Mouse (Mus musculus) embryo, embryonic 10.5 days (tissue): ENCODE measurements around the gene Maml1.

Experiments used
- DNase-seq: peaks from one replicate; pipeline ENCODE4 v3.0.0-alpha.2; 2015; ENCODE audit warnings: low spot score

The Maml1 gene

DNA sequence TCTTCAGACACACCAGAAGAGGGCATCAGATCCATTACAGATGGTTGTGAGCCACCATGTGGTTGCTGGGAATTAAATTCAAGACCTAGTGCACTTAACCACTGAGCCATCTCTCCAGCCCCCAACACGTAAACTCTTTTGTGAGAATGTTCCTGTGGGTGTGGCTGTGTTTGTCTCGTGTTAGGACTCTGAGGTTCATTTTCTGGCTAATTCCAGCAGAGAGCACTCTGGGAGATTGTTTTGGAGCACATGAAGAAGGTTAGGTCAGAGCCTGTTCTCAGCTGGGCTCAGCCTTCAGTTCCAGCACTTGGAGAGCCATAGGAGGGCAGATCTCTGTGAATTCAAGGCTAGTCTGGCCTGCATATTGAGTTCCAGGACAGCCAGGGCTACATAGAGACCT, 72.3 kb downstream of the Maml1 start:
- DNase-seq, result no peak

DNA sequence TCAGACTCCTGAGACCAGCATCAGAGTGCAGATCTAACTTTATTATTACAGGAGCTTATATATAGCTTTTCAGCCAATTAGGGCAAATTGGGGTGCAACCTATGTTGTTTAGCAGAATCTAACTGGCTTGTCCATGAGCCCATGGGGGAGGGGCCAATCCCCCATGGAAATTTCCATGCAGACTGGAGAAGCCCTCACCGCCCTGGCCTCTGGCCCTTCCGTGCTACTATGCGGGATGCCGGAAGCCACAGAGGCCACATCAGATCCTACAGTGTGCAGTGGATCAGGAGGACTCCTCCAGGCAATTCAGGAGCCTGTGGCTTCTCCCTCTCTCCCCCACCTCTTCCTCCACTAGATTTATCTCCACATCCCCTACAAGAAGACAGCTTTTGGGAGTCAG, 74.3 kb downstream of the Maml1 start:
- no peak for DNase-seq

DNA sequence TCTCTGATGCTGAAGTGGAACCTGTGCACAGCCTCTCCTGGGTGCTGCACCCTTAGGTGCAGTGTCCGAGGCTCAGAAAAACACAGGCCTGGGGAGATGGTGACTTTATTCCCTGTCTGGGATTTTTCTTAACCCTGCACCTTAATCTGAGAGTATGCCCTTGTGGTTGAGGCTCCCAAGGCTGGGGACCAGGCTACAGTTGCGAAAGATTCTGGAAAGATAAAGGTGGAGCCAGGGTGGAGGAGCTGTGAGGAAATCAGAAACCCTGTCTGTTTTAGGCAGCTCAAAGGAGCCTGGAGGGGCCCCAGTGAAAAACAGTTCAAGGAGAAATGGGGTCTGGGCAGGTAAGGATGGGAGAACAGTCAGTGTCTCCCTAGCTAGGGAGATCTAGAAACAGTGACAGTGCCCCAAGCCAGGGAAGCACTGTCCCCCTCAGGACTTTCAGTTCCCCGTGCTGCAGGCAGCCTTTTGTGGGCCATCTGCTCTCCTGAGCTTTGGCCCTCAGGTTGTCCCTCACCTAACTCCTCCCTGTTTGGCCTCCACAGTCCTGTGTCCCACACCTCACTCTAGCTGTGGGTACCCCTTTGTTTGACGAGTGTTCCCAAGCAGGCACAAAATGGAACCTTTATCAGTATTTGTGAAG, 75.3 kb downstream of the Maml1 start:
- DNase-seq, result no peak

DNA sequence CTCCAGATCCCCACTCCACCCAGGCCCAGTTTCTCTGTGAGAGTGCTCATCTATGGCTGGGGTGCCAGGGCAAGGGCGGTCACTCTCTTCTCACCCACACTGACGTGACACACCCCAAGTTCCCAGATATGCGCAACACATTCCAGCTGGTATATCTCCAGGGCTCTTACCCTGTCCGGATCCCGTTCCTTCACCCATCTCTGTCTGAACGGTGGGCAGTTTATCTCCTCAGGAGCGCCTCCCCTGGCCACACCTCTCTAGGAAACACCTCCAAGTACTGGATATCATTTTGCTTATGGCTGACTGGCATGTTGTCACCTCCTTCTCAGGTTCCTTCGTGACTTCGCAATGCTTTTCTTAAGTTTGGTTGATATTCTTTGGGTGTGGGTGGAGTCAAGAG, 76.5 kb downstream of the Maml1 start:
- DNase-seq, result peak; percentile 14

DNA sequence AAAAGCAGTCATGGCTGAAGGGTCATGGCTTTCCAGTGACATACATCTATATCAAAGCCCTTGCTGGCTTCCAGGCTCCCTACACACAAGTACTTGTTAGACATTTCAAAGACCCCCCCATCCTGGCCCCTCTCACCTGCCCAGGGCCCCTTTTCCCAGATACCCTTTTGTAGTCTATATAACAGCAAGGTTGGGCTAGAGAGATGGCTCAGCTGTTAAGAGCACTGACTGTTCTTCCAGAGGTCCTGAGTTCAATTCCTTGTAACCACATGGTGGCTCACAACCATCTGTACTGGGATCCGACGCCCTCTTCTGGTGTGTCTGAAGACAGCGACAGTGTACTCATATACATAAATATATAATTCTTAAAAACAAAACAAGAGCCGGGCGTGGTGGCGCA, 77.5 kb downstream of the Maml1 start:
- no peak for DNase-seq

DNA sequence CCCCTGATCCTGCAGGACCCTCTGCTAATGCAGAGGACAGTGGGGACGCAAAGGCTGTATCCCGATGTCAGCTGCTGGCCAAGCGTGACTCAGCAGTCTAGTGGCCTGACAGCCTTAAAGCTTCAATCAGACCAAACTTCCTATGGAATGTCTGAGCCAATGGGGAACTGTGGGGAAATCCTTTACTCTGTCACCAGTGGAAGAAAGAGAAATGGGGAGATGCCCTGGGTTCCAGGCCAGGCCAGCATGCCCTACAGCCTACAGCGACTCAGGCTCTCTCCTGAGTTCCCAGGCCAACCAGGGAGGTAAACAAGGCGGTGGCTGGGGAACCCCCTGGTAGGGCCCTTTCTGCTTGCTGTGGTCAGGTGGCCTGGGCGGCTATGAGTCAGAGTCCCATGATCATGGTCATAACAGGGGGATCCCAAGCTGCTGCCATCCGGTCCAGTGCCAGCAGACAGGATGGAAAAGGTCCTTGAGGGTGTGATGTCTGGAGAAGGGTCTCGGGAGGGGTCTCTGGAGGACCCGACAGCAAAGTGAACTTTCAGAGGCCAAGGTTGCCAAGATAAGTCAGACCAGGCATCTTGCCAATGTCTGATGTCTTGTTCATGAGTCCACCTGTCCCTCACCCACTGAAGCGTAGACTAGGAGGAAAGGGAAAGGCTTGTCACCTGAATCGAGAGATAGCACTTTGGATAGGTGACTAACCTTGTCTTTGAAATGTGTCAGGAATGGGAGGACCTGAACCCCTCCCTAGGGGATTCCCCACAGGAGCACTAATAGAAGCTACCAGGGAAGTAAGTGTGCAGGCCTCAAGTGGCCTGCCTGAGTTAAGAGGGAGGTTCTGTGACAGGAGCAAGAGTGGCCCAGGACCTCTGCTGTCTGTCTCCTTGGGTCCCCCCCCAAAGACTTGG, 79.0 kb downstream of the Maml1 start:
- DNase-seq, result no peak

DNA sequence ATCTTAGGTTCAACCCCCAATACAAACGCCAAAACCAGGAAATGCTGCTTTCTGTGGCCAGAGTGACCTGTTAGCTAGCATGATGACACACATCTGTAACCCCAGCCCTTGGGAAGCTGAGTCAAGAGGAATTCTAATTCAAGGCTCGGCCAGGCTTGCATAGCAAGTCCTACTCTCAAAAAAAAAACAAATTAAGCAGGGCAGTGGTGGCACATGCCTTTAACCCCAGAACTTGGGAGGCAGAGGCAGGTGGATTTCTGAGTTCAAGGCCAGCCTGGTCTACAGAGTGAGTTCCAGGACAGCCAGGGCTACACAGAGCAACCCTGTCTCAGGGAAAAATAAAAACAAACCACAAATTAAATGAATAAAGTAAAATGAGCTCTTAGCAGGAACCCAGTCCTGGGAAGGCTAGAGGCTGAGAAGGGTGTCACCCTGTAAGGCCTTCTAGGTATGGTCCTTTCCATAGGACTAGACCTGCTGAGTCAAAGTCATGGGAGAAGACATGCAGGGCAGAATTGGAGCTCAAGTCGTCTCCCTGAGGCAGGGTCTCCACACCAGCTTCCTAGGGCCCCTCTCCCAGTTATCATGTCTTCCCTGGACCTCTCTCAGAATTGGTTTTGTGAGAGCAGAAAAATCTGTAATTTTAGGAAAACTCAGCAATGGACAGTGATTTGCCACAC, 79.9 kb downstream of the Maml1 start:
- no peak for DNase-seq

DNA sequence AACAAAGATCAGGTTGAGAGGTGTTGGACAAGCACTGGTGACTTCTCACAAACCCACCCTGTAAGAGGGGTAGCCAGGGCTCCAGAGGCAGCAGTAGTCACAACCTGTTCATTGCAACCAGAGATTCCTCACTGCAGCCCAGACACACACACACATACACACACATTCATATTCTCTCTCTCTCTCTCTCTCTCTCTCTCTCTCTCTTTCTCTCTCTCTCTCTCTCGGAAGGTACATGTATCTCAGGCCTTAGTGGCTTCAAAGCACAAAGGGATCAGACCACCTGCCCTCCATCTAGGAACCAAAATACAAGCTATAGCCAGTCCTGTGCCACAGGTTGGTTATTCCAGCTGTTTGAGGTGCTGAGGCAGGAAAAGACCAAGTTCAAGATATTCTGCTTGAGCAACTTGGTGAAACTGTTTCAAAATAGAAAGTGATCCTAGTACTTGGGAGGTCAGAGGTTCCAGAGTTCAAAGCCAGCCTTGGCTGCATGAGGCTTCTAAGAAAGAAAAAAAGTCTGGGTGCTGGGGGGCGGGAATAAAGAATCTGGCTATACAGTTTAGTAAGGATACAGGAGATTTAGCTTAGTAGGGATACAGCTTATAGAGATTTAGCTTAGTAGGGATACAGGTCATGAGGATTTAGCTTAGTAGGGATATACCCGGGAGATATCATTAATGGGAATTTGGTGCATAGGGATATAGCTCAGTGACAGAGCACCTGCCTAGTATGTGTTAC, 80.6 kb downstream of the Maml1 start:
- DNase-seq, result no peak

DNA sequence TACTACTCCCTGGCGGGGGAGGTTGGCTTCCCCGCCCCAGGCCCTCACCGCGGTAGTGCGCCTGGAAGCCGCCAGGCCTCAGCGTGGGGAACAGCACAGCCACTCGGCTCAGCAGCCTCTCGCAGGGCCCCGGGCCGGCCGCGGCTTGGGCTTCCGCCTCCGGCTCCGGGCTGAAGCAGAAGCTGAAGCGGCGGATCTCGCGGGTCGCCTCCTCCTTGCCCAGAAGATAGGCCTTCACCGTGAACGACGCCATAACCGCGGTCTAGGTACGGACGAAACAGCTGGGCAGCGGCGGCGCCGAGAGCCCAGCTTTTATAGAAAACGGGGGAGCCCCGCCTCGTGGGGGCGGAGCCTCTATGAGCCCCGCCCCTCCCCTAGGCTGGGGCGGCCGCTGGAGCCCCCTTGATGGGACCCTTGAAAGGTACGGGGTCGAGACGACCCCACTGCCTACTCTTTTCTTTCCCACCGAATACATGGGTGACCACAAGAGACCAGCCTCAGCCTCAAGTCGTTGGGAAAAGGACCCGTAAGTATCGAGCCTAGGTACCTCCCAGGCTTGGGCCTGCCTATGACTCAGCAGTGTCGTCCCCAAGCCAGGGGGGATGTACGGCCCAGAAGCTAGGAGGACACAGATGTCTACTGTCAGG, 81.5 kb downstream of the Maml1 start, which contains the start of the genes Sqstm1 and Mgat4b:
Gene Sqstm1, minus strand, starts transcription at position 323 of the 647 bp plus-strand sequence.
Gene Mgat4b, plus strand, starts transcription at position 386 of the 647 bp plus-strand sequence.
- peak; percentile 87 for DNase-seq

DNA sequence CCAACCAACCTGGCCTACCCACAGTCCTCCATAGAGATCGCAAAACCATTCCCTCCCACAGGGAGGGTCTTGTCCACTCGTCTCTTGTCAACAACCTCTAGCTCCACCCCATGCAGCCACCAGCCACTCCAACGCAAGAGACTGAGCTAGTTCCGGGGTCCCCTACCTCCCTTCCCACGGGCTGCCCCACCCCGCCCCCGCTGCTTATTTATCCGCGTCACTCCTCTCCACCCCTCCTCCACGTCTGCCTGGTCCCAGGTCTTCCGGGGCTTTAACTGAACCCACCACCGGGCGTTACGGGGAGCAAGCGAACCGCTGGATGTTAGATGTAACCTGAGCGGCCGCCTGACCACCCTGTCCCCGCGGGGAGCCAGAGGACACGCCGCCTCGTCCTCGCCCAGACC, 82.0 kb downstream of the Maml1 start:
- DNase-seq, result peak; percentile 94

DNA sequence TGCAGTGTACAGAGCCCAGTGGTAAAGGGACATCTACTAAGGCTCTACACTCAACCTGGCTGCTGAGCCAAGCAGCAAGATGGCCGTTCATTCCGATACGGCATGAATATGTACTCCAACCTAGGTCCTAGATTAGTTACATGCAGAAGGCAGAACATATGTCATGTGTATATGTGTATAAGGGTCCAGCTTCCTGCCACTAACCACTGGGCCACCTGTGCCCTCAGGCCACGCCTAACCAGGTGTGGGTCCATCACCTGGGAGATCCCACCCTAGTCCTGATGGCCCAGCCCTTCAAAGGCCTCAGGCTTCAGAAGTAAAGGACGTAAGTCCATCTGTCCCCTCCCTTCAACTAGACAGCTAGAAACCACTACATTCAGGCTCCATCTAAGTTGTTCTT, 84.1 kb downstream of the Maml1 start:
- no peak for DNase-seq

DNA sequence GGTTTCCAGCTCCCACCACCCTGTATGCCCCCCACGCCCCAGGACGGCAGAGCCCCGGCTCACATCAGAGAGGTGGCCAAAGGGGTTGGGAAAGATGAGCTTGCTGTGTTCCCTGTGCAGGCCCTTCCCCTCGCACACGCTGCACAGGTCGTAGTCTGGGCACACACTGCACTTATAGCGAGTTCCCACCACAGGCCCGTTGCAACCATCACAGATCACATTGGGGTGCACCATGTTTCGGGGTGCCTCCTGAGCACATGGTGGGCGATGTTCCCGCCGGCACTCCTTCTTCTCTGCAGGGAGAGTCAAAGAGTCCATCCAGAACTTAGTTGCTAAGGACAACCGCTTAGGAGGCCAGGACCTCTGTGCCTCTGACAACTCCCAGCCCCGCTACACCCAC, 84.8 kb downstream of the Maml1 start:
- no peak for DNase-seq

DNA sequence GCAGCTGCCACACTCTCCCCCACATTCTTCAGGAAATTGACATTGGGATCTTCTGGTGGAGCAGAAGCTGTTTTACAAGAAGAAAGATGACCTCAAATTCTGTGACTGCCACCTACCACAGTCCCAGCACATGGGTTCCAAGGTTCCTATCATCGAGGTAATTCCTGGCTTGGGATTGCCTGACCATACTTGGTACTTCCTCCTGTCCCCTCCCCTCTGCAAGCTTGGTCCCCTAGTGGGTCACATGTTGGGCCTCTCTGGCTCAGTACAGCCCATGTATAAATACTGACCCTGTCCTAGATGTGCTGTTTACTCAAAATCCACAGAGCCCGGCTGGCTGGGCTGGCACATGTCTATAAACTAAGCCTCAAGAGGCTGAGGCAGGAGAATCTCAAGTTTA, 86.1 kb downstream of the Maml1 start:
- DNase-seq, result no peak
